Mouse (Mus musculus) central nervous system, embryonic 18 days (tissue): ENCODE data around the gene Clec2i. TPM values are rescaled to one million over a fixed set of nuclear protein-coding genes. Genes with fewer than 3 reads are reported as not detected.

ENCODE experiments used
- polyA plus RNA-seq: library from polyadenylated mRNA; depleted of rRNA; stranded (reverse); fragments of >200 nt; gene quantifications from 2 replicates; pipeline ENCODE4 v1.2.3, GENCODE M21; 2012; rRNA removed

Clec2i gene
- not detected in 2 replicates for polyA plus RNA-seq

DNA sequence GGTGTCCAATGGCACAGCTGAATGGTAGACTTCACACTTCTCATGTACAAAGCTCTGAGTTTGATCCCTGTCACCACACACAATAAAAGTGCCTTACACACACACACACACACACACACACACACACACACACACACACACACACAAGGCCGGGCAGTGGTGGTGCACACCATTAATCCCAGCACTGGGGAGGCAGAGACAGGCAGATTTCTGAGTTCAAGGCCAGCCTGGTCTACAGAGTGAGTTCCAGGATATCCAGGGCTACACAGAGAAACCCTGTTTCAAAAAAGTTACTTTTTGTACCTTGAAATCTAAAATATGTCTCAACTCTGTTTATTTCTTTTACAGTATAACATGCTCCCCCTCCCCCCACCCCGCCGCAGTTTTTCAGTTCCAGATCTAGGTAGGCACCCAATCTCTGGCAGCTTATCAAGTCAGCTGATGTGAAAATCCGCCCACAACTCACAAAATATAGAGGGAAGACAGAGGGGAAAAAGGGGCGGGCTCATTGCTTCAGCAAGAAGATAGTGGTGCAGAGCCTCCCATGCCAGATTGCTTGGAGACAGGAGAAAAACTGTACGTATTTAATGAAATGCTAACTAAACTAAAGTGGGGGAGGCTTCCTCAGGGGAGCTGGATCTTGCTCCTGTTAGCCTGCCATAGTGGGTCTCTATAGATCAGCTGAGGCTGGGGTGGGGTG is at the start of gene Clec2i:
Clec2i (plus strand) TSS at position 498 of the 700 bp plus-strand sequence.

GRCm38 (mm10) chr6:128890948-128891355 is 3.6 kb downstream of the Clec2i start, which contains the start of gene BC035044:
TSS of gene BC035044 (minus strand) at chr6:128891126.

DNA sequence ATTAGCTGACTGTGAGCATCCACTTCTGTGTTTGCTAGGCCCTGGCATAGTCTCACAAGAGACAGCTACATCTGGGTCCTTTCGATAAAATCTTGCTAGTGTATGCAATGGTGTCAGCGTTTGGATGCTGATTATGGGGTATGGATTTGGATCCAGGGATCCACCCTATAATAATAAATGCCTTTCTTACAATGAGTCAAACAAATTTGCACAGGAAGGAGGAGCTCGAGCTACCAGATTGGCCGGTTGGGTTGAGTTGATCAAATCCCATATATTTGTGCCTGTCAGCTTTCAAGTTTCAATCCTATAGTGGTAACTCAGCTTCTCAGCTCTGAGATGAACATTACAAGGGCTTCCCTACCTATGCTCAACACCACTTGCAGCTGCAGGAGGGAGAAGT is 46.7 kb downstream of the Clec2i start, which contains the start of gene Clec2g:
Clec2g (plus strand) TSS at position 301 of the 400 bp plus-strand sequence.

Other genes with a start within 250 kb of the Clec2i start
- not detected in 2 replicates for gene Clec2h, start 225.2 kb upstream of the Clec2i start, polyA plus RNA-seq
- 0.63 and 0.80 TPM in 2 replicates for gene Klrb1, start 164.5 kb upstream of the Clec2i start, polyA plus RNA-seq
- 0.05 TPM in 1 of 2 replicates, not detected in the other for gene Klrb1c, start 98.4 kb upstream of the Clec2i start, polyA plus RNA-seq
- not detected in 2 replicates for gene Gm44511, start 61.3 kb upstream of the Clec2i start, polyA plus RNA-seq
- not detected in 2 replicates for gene Klrb1b, start 61.3 kb upstream of the Clec2i start, polyA plus RNA-seq
- 0.32 and 0.48 TPM in 2 replicates for gene BC035044, start 3.5 kb downstream of the Clec2i start, polyA plus RNA-seq
- gene Clec2g, start 46.8 kb downstream of the Clec2i start, polyA plus RNA-seq: not detected in 2 replicates
- gene Klrb1f, start 158.3 kb downstream of the Clec2i start, polyA plus RNA-seq: 0.44 and 0.62 TPM in 2 replicates
- 0.04 TPM in 1 of 2 replicates, not detected in the other for gene Clec2e, start 213.3 kb downstream of the Clec2i start, polyA plus RNA-seq